Mouse (Mus musculus) cerebral cortex, adult 2 months (tissue): Measurements from ENCODE around the gene Fxyd6.

Experiments used
- WGBS: fragments of 180-500 bp; shearing (Covaris S2); methylation state at CpG from one replicate; pipeline ENCODE4 v1.1.7; 2018; 5-methylcytosine and 5-hydroxymethylcytosine counted together

Fxyd6 gene

GRCm38 (mm10) chr9:45376427-45376826 is 6.4 kb downstream of the Fxyd6 start:
- WGBS = 74% methylated on average over 4 of the region's 4 CpGs

- 72% methylated on average over 2 of the region's 2 CpGs for WGBS
Measured at GRCm38 (mm10) chr9:45376883-45377282, 6.9 kb downstream of the Fxyd6 start.

- 57% methylated on average over 10 of the region's 10 CpGs for WGBS
Measured at GRCm38 (mm10) chr9:45380411-45381251, 10.6 kb downstream of the Fxyd6 start.

DNA sequence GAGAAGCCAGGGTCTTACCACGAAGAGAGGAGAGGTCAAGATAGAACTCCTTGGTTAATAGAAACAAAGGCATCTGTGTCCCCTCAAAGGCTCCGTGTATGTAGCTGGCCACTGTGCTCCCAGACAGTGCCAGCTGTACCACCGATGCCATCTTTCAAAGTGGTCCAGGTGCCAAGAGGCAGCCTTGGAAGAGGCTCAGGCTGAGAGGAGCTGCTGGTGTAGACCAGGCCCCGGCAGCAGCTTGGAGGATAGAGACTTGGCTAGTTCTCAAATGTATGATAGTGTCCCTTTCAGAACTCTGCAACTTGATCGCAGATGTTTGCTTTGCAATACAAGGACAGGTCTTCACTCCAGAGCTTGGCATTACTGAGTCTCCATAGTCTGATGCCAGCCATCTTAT is 12.4 kb downstream of the Fxyd6 start:
- WGBS = 50% methylated on average over 5 of the region's 5 CpGs

DNA sequence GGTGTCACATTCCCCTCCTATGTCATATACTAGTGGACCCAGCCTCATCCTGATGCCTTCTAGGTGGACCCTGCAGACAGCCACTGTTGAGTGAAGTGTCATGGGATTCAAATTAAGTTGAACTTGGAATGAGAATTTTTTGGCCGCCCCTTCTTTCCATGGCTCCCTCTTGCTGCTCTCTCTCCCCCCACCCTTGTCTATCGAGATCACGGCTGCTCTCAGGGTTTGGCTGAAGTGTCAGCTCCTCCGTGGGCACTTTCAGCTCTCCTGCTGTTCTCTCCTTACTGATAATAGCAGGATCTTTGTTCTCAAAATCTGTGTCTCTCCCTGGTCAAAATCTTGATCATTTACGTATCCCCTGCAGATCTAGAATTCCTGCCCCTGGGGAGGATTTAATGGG is 12.8 kb downstream of the Fxyd6 start:
- 69% methylated on average over 5 of the region's 5 CpGs for WGBS

GRCm38 (mm10) chr9:45383883-45384282 is 13.9 kb downstream of the Fxyd6 start:
- 61% methylated on average over 6 of the region's 6 CpGs for WGBS

GRCm38 (mm10) chr9:45386698-45387097 is 16.7 kb downstream of the Fxyd6 start:
- 79% methylated on average over 5 of the region's 5 CpGs for whole genome bisulfite sequencing

- WGBS = 33% methylated on average over 12 of the region's 12 CpGs
Measured at GRCm38 (mm10) chr9:45388385-45388994, 18.5 kb downstream of the Fxyd6 start.

DNA sequence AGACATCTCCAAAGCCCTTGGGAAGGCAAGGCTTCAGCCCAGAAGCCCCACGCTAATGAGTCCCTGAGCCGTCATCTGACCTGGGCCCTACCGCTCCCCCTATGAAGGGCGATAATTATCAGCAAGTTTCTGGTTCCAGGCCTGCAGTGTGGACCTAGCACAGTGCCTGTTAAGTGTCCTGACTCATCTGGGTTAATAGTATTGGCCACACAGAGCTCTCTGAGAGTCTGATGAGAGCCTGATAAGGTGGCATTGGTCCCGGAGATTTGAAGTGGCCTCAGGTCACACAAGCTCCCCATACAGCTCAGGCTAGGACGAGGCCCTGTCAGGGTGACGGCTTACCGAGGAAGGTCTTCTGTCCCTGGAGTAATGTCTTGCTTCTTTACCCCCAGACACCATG is 19.6 kb downstream of the Fxyd6 start:
- 90% methylated on average over 8 of the region's 8 CpGs for WGBS

DNA sequence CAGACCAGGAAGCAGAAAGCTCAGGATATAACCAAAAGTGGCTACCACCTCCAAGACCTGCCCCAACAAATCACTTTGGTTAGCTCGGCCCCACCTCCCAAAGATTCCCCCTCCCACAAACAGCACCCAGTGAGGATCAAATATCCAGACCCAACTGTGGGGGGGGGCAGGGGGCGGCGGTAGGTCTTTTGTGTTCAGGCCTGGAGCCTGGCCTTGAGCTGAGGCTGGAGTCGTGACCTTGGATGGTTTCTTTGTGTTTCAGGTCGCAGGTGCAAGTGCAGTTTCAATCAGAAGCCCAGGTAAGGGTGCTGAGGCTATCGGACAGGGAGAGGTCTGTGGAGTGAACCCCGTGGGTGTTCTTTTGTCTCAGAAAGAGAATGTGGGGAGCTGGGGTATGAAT is 21.3 kb downstream of the Fxyd6 start:
- 84% methylated on average over 7 of the region's 7 CpGs for WGBS

DNA sequence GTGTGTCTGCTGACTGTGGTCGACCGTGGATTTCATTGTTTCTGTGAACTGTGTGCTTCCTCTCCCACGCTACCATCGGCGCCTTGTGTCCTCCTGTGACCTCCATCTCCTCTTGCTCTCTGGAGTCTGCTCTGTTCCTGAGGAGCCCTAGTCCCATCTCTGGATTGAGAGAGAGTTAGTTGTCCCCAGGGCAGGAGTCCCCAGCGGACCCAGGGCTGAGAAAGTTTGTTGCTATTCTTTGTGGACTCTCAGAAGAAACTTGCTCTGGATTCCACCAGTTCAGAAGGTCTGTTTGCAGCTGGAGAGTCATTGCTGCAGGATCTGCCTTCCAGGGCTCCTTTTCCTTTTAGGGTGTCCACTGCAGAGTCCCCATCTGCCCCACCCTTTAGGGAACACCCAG is 25.2 kb downstream of the Fxyd6 start:
- 79% methylated on average over 6 of the region's 6 CpGs for WGBS

- 83% methylated on average over 3 of the region's 3 CpGs for WGBS
Measured at GRCm38 (mm10) chr9:45395796-45396195, 25.8 kb downstream of the Fxyd6 start.

- WGBS = 88% methylated on average over 1 of the region's 1 CpGs
Measured at GRCm38 (mm10) chr9:45398336-45398735, 28.4 kb downstream of the Fxyd6 start.

GRCm38 (mm10) chr9:45399434-45399833 is 29.4 kb downstream of the Fxyd6 start, which contains the start of gene Fxyd2:
Gene Fxyd2, plus strand, starts transcription at chr9:45399669.
- WGBS = 87% methylated on average over 4 of the region's 4 CpGs

GRCm38 (mm10) chr9:45401851-45402250 is 31.9 kb downstream of the Fxyd6 start:
- 62% methylated on average over 4 of the region's 4 CpGs for WGBS

DNA sequence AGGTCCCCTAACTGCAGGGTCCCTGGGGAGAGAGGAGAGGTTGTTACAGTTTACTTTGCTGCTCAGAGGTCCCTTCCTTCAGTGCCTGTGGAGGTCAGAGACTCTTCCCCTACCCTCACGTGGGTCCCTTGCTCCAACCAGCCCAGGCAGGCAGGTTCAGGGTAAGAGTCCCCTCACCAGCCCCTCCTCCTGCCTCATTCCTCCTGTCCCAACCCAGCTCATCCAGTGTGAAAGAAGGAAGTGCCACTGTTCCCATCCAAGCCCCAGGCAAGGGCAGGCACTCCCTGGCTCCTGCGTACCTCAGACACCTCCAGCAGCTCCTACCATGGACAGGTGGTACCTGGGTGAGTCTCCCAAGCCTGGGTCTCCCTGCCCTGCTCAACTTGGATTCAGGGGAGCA is 33.0 kb downstream of the Fxyd6 start:
- WGBS = 78% methylated on average over 2 of the region's 2 CpGs

- 83% methylated on average over 5 of the region's 5 CpGs for whole genome bisulfite sequencing
Measured at GRCm38 (mm10) chr9:45405694-45406093, 35.7 kb downstream of the Fxyd6 start.

DNA sequence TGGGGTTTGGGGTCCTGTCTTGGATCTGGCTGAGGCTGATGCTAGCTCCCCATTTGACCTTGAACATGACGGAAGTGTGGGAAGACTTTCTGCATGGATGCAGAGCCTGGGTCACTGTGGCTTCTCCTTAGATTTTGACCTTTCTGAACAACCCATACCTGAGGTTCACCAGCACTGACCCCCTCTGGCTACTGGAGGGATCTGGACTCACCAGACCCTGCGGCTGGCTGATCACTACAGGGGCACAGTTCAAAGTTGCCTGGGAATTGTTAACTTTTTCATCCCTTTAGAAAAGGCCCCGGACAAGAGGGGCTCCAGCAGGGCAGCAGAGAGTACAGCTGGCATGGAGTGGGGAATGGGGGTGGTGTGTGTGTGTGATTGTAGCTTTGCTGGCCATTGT is 36.8 kb downstream of the Fxyd6 start:
- WGBS = 88% methylated on average over 3 of the region's 3 CpGs

- WGBS = 33% methylated on average over 33 of the region's 33 CpGs
Measured at GRCm38 (mm10) chr9:45407706-45408675, 38.0 kb downstream of the Fxyd6 start.

DNA sequence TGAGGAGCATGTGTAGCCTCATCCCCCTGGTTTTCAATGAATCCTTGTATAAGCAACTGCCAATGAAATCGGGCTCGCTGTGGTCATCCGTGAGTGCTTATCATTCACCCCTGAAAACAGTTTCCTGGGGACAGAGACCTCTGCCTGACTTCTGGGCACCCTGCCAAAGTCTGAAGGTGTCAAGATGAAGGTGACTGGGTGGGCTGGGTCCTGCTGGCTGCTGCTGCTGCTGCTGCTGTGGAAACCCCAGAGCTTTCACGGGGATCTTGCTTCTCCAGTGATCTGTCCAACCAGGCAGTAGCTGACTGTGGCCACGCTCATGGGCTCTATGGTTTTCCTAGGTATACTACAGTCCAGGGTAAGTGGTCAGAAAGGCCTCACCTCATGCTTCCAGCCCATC is 40.2 kb downstream of the Fxyd6 start:
- 86% methylated on average over 5 of the region's 5 CpGs for WGBS

DNA sequence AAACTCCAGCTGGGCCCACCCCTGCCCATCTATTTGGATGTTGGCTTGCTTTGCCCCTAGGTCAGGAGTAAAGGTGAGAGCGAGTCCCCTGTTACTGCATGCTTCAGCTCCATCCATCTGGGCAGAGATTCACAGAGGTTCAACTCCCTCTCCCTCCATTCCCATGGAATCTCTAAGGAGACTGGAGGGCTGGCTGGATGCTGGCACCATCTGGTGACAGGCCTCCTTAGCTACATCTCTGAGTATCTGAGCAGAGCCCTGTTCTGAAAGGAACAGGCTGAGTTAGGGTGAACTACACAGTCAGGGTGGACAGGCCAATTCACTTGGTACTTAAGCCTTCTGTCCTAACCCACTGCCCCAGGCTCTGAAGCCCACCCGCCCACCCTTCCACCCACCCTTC is 40.6 kb downstream of the Fxyd6 start:
- WGBS = 90% methylated on average over 2 of the region's 2 CpGs

- WGBS = 84% methylated on average over 3 of the region's 3 CpGs
Measured at GRCm38 (mm10) chr9:45411111-45411510, 41.1 kb downstream of the Fxyd6 start.
